Mouse (Mus musculus): ENCODE measurements around the gene Fgfr2.

DNA sequence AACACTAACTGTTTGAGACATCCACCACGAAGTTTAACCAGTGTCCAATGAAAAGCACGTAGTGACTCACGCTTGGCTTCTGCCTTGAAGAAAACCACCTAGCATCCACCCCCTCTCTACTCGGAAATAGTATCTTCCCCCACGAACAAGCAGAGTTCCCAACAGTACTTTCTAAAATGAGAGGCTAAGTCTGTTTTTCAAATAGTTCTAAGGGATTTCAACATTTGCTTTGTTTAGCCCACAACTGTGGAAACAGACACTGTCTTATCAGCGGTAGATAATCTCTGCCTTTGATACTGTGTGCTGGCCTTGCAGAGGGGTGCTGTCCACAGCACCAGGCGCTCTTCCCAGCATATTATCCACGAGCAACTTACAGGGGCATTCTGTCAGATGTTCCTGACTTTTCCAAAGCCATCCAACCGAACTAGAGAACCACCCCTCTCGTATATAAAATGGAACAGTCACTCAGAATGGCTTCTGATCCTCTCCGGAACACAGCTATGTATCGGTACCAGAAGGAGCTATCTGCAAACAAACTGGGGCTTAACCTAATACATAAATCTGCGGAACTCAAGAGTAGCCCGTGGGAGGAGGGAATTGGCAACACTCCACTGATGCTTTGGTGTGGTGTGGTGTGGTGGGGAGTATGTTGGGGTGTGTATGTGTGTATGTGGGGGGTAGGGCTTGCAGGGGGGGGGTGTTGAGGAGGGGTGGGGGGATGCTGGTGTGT is 110.3 kb downstream of the Fgfr2 start:
- TF ChIP-seq CTCF (IDR thresholded peaks at IDR 0.05; ENCODE audit: borderline replicate concordance, insufficient read depth, low read length) (no peak), POLR2A (IDR thresholded peaks at IDR 0.05; ENCODE audit: low read depth, low read length) (no peak)
